Mouse (Mus musculus) lung, postnatal 0 days (tissue): ENCODE data around the gene Gm5538. TPM values are rescaled to one million over a fixed set of nuclear protein-coding genes. Genes with fewer than 3 reads are reported as not detected.
A peak's percentile ranks its signal among the peaks of the same experiment; 100 is the strongest.

Experiments
- ATAC-seq: fragments of 200-750 bp; cut with Nextera tagmentation; 2 replicates; pipeline ENCODE4 v1.8.0; 2017; ENCODE audit warnings: moderate library complexity
- DNase-seq: peaks from one replicate; pipeline ENCODE4 v3.0.0-alpha.2; 2016; ENCODE audit warnings: low spot score
- H3K27ac ChIP-seq: fragments of 300-500 bp; sonication (generic); 2 replicates; pipeline ENCODE4 v1.5.1; 2014; ENCODE audit warnings: antibody characterized with exemption, mild to moderate bottlenecking, low read length, mixed read lengths
- H3K27me3 ChIP-seq: fragments of 300-500 bp; sonication (generic); replicated peaks from 2 replicates; pipeline ENCODE4 v1.6.1; 2014; ENCODE audit warnings: low read length, mixed read lengths; ENCODE audit not compliant: insufficient read depth
- H3K36me3 ChIP-seq: fragments of 300-500 bp; sonication (generic); 2 replicates; pipeline ENCODE4 v1.6.1; 2014; ENCODE audit warnings: low read length, mixed read lengths; ENCODE audit not compliant: insufficient read depth
- H3K4me1 ChIP-seq: fragments of 300-500 bp; sonication (generic); 2 replicates; pipeline ENCODE4 v1.6.1; 2014; ENCODE audit warnings: antibody characterized with exemption, low read depth, low read length, mixed read lengths; ENCODE audit not compliant: insufficient read depth
- H3K4me2 ChIP-seq: fragments of 300-500 bp; sonication (generic); replicated peaks from 2 replicates; pipeline ENCODE4 v1.6.1; 2014; ENCODE audit warnings: low read depth, mild to moderate bottlenecking, low read length, moderate library complexity, mixed read lengths
- H3K4me3 ChIP-seq: fragments of 300-500 bp; sonication (generic); 2 replicates; pipeline ENCODE4 v1.5.1; 2014; ENCODE audit warnings: low read depth, low read length
- H3K9ac ChIP-seq: fragments of 300-500 bp; sonication (generic); replicated peaks from 2 replicates; pipeline ENCODE4 v1.6.1; 2014; ENCODE audit warnings: low read depth, mild to moderate bottlenecking
- H3K9me3 ChIP-seq: fragments of 300-500 bp; sonication (generic); 2 replicates; pipeline ENCODE4 v1.6.1; 2016; ENCODE audit warnings: low read length, mixed read lengths
- CTCF ChIP-seq: IDR thresholded peaks from 2 replicates; pipeline ENCODE4 v1.5.1; 2016; ENCODE audit warnings: antibody characterized with exemption, mild to moderate bottlenecking
- EP300 ChIP-seq: IDR thresholded peaks from 2 replicates; pipeline ENCODE4 v1.6.1; 2016; ENCODE audit warnings: antibody characterized with exemption, mild to moderate bottlenecking, control low read depth
- WGBS: fragments of 180-500 bp; shearing (Covaris S2); extraction: QIAGEN DNeasy Blood & Tissue Kit; methylation state at CpG from one replicate; pipeline ENCODE4 v1.1.7; 2014; 5-methylcytosine and 5-hydroxymethylcytosine counted together
- polyA plus RNA-seq: library from polyadenylated mRNA; unstranded; fragments of >200 nt; fragmentation: Nextera tagmentation; extraction: Ambion mirVana; gene quantifications from 2 replicates; pipeline ENCODE4 v1.2.1, GENCODE M21; 2015

Gene Gm5538
- not detected in 2 replicates for polyA plus RNA-seq

DNA sequence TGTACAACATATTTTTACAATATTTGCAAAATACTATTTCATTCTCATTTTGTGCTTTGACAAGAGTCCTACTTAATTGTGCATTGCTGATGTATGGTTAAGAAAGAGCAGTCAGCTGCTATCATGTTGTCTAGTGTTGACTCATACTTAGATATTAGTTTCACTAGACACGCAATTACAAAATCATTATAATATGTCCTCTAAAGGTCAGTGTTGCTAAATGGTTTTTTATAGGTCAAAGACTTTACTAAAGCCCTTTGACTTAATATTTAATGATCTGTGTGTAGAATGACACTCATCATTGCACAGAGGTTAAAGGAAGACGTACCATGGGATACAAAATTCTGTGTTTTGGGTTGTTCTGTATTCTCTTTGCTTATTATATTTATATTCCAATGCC, at the start of gene Gm5538:
TSS of gene Gm5538 (plus strand) at position 301 of the 400 bp plus-strand sequence.
- H3K9me3 ChIP-seq: no peaks in the 10 kb centered on the region

GRCm38 (mm10) chr3:59697391-59697790, 32.2 kb upstream of the Gm5538 start:
- TF ChIP-seq CTCF (no peak), EP300 (no peak)
- WGBS: 81% methylated on average over 3 of the region's 3 CpGs
- H3K27ac ChIP-seq: no peak overlapping the region

More for the DNA sequence above, at the start of gene Gm5538:
- WGBS: 88% methylated on average over 2 of the region's 2 CpGs
- TF ChIP-seq EP300 (no peak), CTCF (no peak)
- no peaks in the 10 kb centered on the region for H3K36me3 ChIP-seq
- no peak for ATAC-seq
- no peaks in the 10 kb centered on the region for H3K27me3 ChIP-seq
- no peaks in the 10 kb centered on the region for H3K4me1 ChIP-seq
- H3K27ac ChIP-seq: no peak within 1 kb of the TSS
- H3K9ac ChIP-seq: no peak within 1 kb of the TSS
- no peak for DNase-seq
- no peak within 1 kb of the TSS for H3K4me3 ChIP-seq
- no peak within 1 kb of the TSS for H3K4me2 ChIP-seq

DNA sequence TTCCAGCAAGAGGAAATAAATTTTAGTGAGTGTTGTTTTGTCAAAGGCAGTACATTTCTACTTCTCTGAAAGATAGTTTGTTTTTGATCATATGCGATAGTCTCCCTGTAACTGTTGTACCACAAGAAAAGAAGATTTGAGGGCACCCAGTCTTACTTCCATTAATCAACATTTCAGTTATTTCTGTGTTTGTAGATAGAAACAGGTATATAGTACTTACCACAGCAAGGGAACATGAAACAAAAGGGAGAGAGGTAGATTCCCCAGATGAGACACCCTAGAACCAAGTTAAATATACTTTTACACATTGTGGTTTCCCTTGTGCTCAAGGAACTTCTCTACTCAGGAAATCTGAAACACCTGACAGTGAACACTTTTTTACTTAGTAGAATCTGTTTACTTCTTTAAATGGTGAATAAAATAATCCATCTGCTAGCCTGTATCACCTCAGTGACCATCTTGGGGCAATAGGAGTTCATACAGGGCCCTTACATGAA, 26.9 kb upstream of the Gm5538 start:
- DNase-seq: no peak
- TF ChIP-seq EP300 (no peak), CTCF (no peak)
- Histone ChIP-seq H3K27me3 (no peaks in the 10 kb centered on the region), H3K27ac (no peak overlapping the region), H3K4me2 (no peak overlapping the region), H3K9me3 (no peaks in the 10 kb centered on the region), H3K9ac (no peak overlapping the region), H3K4me3 (no peak overlapping the region), H3K4me1 (no peaks in the 10 kb centered on the region), H3K36me3 (no peaks in the 10 kb centered on the region)
- no peak for ATAC-seq
- WGBS: 98% methylated on average over 1 of the region's 1 CpGs

More at GRCm38 (mm10) chr3:59697391-59697790, 32.2 kb upstream of the Gm5538 start:
- no peak overlapping the region for H3K4me2 ChIP-seq
- ATAC-seq: no peak
- H3K9me3 ChIP-seq: no peaks in the 10 kb centered on the region
- no peaks in the 10 kb centered on the region for H3K36me3 ChIP-seq
- no peaks in the 10 kb centered on the region for H3K4me1 ChIP-seq
- no peak overlapping the region for H3K4me3 ChIP-seq
- DNase-seq: no peak
- H3K9ac ChIP-seq: no peak overlapping the region
- no peaks in the 10 kb centered on the region for H3K27me3 ChIP-seq

DNA sequence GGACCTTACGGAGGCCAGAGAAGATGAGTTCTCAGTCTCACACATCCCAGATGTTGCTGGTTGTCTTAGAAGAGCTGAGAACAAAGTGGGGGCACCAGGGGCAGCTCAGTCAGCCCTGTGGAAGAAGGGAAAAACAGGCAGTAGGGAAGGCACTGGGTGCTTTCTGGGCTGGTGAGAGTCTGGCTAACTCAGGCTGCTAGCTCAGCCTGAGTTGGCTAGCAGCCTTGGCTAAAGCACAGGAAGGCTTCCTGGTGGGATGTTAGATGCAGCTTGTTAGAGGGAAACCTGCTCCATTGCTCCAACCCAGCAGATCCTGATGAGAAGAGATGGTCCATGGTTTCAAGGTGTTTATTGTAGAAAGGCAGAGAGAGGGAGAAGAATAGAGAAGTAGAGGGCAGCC, 10.3 kb downstream of the Gm5538 start:
- Histone ChIP-seq H3K4me1 (no peaks in the 10 kb centered on the region), H3K27ac (no peak overlapping the region), H3K36me3 (no peaks in the 10 kb centered on the region), H3K27me3 (no peaks in the 10 kb centered on the region), H3K9ac (no peak overlapping the region), H3K4me3 (no peak overlapping the region), H3K9me3 (no peaks in the 10 kb centered on the region), H3K4me2 (no peak overlapping the region)
- ATAC-seq (no peak), DNase-seq (no peak)
- TF ChIP-seq EP300 (no peak), CTCF (no peak)
- WGBS: 78% methylated on average over 1 of the region's 1 CpGs

DNA sequence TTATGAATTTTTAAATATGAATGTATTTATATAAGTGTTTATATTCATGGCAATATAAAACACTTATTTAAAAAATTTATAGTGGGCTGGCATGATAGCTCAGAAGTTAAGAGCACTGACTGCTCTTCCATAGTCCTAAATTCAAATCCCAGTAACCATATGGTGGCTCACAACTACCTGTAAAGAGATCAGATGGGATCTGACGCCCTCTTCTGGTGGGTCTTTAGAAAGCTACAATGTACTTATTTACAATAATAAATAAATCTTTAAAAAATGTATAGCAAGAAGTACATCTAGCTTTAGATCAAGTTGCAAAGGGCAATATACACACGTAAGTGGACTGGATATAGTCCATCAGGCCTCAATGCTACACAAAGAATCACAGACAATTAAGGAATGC, 14.6 kb downstream of the Gm5538 start:
- ATAC-seq (no peak), DNase-seq (no peak)
- TF ChIP-seq EP300 (no peak), CTCF (peak; percentile 38)
- Histone ChIP-seq H3K27ac (no peak overlapping the region), H3K4me1 (no peaks in the 10 kb centered on the region), H3K9me3 (no peaks in the 10 kb centered on the region), H3K4me3 (no peak overlapping the region), H3K4me2 (no peak overlapping the region), H3K9ac (no peak overlapping the region), H3K27me3 (no peaks in the 10 kb centered on the region), H3K36me3 (no peaks in the 10 kb centered on the region)
- WGBS: 8% methylated on average over 2 of the region's 2 CpGs

Other genes starting within 250 kb of the Gm5538 start
- not detected in 2 replicates for gene Gm8298, start 131.3 kb downstream of the Gm5538 start, polyA plus RNA-seq
- gene C130079G13Rik, start 195.4 kb downstream of the Gm5538 start, polyA plus RNA-seq: not detected in 2 replicates